Mouse (Mus musculus): ENCODE results near the gene Lcn5. TPM values are rescaled to one million over a fixed set of nuclear protein-coding genes. Genes with fewer than 3 reads are reported as not detected.

Gene Lcn5
- polyA plus RNA-seq, 1 experiment from 2014 or later: not detected

GRCm38 (mm10) chr2:25661245-25661970, 3.7 kb downstream of the Lcn5 start:
- no peaks in the 10 kb centered on the region for H3K36me3 ChIP-seq (ENCODE audit: control insufficient read depth, insufficient read depth)
- no peak overlapping the region for H3K9ac ChIP-seq (ENCODE audit: low read depth, low read length)
- no peaks in the 10 kb centered on the region for H3K4me1 ChIP-seq (ENCODE audit: control insufficient read depth, low read depth, low read length)
- H3K27ac ChIP-seq (ENCODE audit: low read length): no peak overlapping the region
- WGBS (ENCODE audit: insufficient replicate concordance): 60% methylated on average over 6 of the region's 6 CpGs
- H3K4me2 ChIP-seq (ENCODE audit: low read depth, low read length): no peak overlapping the region
- no peak overlapping the region for H3K4me3 ChIP-seq (ENCODE audit: low read depth, low read length)
- no peak for ATAC-seq (ENCODE audit: low read depth)
- no peaks in the 10 kb centered on the region for H3K27me3 ChIP-seq (ENCODE audit: control insufficient read depth, insufficient read depth, low read depth, low read length)
- no peaks in the 10 kb centered on the region for H3K9me3 ChIP-seq (replicated peaks; ENCODE audit: control insufficient read depth, low read length)

DNA sequence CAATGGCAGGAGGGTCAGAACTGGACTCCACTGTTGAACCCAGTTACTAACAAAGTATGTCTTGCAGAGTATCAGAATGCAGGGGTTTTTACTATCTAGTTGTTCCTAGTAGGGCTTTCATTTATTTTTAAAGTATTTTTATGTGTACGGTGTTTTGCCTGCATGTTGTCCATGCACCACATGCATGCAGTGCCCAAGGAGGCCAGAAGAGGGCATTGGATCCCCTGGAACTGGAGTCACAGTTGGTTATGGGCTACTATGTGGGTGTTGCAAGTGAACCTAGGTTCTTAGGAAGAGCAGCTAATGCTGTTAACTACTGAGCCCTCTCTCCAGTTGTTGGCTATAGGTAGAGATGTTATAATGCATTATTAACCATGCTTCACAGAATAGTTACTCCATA, 5.8 kb downstream of the Lcn5 start:
- H3K27ac ChIP-seq (ENCODE audit: low read length): no peak overlapping the region
- no peak overlapping the region for H3K9ac ChIP-seq (ENCODE audit: low read depth, low read length)
- no peaks in the 10 kb centered on the region for H3K36me3 ChIP-seq (ENCODE audit: control insufficient read depth, insufficient read depth)
- no peak overlapping the region for H3K4me3 ChIP-seq (ENCODE audit: low read depth, low read length)
- no peaks in the 10 kb centered on the region for H3K9me3 ChIP-seq (replicated peaks; ENCODE audit: control insufficient read depth, low read length)
- H3K27me3 ChIP-seq (ENCODE audit: control insufficient read depth, insufficient read depth, low read depth, low read length): no peaks in the 10 kb centered on the region
- no peak for ATAC-seq (ENCODE audit: low read depth)
- no peaks in the 10 kb centered on the region for H3K4me1 ChIP-seq (ENCODE audit: control insufficient read depth, low read depth, low read length)
- 50% methylated on average over 1 of the region's 1 CpGs for WGBS (ENCODE audit: insufficient replicate concordance)
- H3K4me2 ChIP-seq (ENCODE audit: low read depth, low read length): no peak overlapping the region

- Histone ChIP-seq H3K36me3 (ENCODE audit: control insufficient read depth, insufficient read depth) (no peaks in the 10 kb centered on the region), H3K9ac (ENCODE audit: low read depth, low read length) (no peak overlapping the region), H3K27ac (ENCODE audit: low read length) (no peak overlapping the region), H3K4me2 (ENCODE audit: low read depth, low read length) (no peak overlapping the region), H3K9me3 (replicated peaks; ENCODE audit: control insufficient read depth, low read length) (no peaks in the 10 kb centered on the region), H3K4me1 (ENCODE audit: control insufficient read depth, low read depth, low read length) (no peaks in the 10 kb centered on the region), H3K4me3 (ENCODE audit: low read depth, low read length) (no peak overlapping the region), H3K27me3 (ENCODE audit: control insufficient read depth, insufficient read depth, low read depth, low read length) (no peaks in the 10 kb centered on the region)
- no peak for ATAC-seq (ENCODE audit: low read depth)
- 69% methylated on average over 5 of the region's 5 CpGs for WGBS (ENCODE audit: insufficient replicate concordance)
These were observed 6.4 kb downstream of the Lcn5 start for GRCm38 (mm10) chr2:25664125-25664524.

DNA sequence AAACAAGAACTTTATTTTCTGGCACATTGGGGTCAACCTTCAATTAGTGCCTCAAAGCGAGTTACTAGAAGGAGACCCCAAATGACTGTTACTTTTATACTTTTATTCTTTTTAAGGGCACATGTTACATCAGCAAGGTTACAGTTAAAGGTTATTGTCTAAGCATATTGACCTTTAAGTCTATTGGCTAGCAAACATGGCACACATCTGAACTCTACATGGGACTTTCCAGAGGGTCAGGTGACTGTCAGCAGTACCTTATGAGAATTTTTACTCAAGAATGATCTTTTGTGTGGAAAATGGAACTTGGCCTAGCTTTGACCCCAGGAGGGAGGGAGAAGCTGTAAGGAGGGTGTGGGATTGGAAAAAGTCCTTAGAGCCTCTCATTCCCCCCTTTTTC, 8.8 kb downstream of the Lcn5 start:
- no peaks in the 10 kb centered on the region for H3K9me3 ChIP-seq (replicated peaks; ENCODE audit: control insufficient read depth, low read length)
- no peaks in the 10 kb centered on the region for H3K4me1 ChIP-seq (ENCODE audit: control insufficient read depth, low read depth, low read length)
- H3K36me3 ChIP-seq (ENCODE audit: control insufficient read depth, insufficient read depth): no peaks in the 10 kb centered on the region
- ATAC-seq (ENCODE audit: low read depth): no peak
- H3K27ac ChIP-seq (ENCODE audit: low read length): no peak overlapping the region
- no peak overlapping the region for H3K4me3 ChIP-seq (ENCODE audit: low read depth, low read length)
- H3K4me2 ChIP-seq (ENCODE audit: low read depth, low read length): no peak overlapping the region
- 33% methylated on average over 1 of the region's 1 CpGs for WGBS (ENCODE audit: insufficient replicate concordance)
- H3K27me3 ChIP-seq (ENCODE audit: control insufficient read depth, insufficient read depth, low read depth, low read length): no peaks in the 10 kb centered on the region
- no peak overlapping the region for H3K9ac ChIP-seq (ENCODE audit: low read depth, low read length)

GRCm38 (mm10) chr2:25676486-25676885, 18.7 kb downstream of the Lcn5 start, which contains the start of gene Lcn6:
Gene Lcn6 (plus strand): TSS chr2:25676786.
- no peak within 1 kb of the TSS for H3K9ac ChIP-seq (ENCODE audit: low read depth, low read length)
- H3K4me3 ChIP-seq (ENCODE audit: low read depth, low read length): no peak within 1 kb of the TSS
- H3K4me1 ChIP-seq (ENCODE audit: control insufficient read depth, low read depth, low read length): no peaks in the 10 kb centered on the region
- no peaks in the 10 kb centered on the region for H3K9me3 ChIP-seq (replicated peaks; ENCODE audit: control insufficient read depth, low read length)
- H3K27ac ChIP-seq (ENCODE audit: low read length): no peak within 1 kb of the TSS
- H3K27me3 ChIP-seq (ENCODE audit: control insufficient read depth, insufficient read depth, low read depth, low read length): no peaks in the 10 kb centered on the region
- no peak within 1 kb of the TSS for H3K4me2 ChIP-seq (ENCODE audit: low read depth, low read length)
- 57% methylated on average over 3 of the region's 3 CpGs for WGBS (ENCODE audit: insufficient replicate concordance)
- ATAC-seq (ENCODE audit: low read depth): no peak
- no peaks in the 10 kb centered on the region for H3K36me3 ChIP-seq (ENCODE audit: control insufficient read depth, insufficient read depth)

DNA sequence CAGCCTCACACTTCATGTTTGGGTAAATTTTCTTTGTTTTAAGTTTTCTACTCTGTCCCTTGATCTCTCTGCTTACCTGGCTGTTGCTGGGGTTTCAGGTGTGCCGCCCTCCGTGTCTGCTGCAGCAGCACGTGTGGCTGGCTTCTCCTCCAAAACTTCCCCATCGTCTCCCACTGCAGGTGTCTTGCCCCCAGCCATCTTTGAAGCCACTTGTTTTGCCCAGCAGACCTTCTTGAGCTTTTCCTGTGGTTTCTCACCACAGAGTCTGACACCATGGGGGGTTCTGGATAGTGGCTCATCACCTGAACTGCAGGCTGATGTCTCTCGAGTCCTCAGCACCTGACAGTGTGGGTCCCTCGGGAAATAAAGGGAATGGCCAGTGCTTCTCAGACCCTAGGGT, 21.8 kb downstream of the Lcn5 start:
- H3K27me3 ChIP-seq (ENCODE audit: control insufficient read depth, insufficient read depth, low read depth, low read length): no peaks in the 10 kb centered on the region
- H3K9ac ChIP-seq (ENCODE audit: low read depth, low read length): no peak overlapping the region
- no peak overlapping the region for H3K4me2 ChIP-seq (ENCODE audit: low read depth, low read length)
- no peak for ATAC-seq (ENCODE audit: low read depth)
- H3K4me1 ChIP-seq (ENCODE audit: control insufficient read depth, low read depth, low read length): no peaks in the 10 kb centered on the region
- no peak overlapping the region for H3K4me3 ChIP-seq (ENCODE audit: low read depth, low read length)
- WGBS (ENCODE audit: insufficient replicate concordance): 60% methylated on average over 6 of the region's 6 CpGs
- H3K36me3 ChIP-seq (ENCODE audit: control insufficient read depth, insufficient read depth): no peaks in the 10 kb centered on the region
- H3K27ac ChIP-seq (ENCODE audit: low read length): no peak overlapping the region
- no peaks in the 10 kb centered on the region for H3K9me3 ChIP-seq (replicated peaks; ENCODE audit: control insufficient read depth, low read length)

GRCm38 (mm10) chr2:25682426-25682825, 24.7 kb downstream of the Lcn5 start, which contains the start of gene Lcn10:
Gene Lcn10 (plus strand): TSS chr2:25682726.
- no peak for ATAC-seq (ENCODE audit: low read depth)
- Histone ChIP-seq H3K9me3 (replicated peaks; ENCODE audit: control insufficient read depth, low read length) (no peaks in the 10 kb centered on the region), H3K36me3 (ENCODE audit: control insufficient read depth, insufficient read depth) (no peaks in the 10 kb centered on the region), H3K27me3 (ENCODE audit: control insufficient read depth, insufficient read depth, low read depth, low read length) (no peaks in the 10 kb centered on the region), H3K4me1 (ENCODE audit: control insufficient read depth, low read depth, low read length) (no peaks in the 10 kb centered on the region), H3K9ac (ENCODE audit: low read depth, low read length) (no peak within 1 kb of the TSS), H3K4me3 (ENCODE audit: low read depth, low read length) (no peak within 1 kb of the TSS), H3K27ac (ENCODE audit: low read length) (no peak within 1 kb of the TSS), H3K4me2 (ENCODE audit: low read depth, low read length) (no peak within 1 kb of the TSS)
- 43% methylated on average over 2 of the region's 2 CpGs for WGBS (ENCODE audit: insufficient replicate concordance)

DNA sequence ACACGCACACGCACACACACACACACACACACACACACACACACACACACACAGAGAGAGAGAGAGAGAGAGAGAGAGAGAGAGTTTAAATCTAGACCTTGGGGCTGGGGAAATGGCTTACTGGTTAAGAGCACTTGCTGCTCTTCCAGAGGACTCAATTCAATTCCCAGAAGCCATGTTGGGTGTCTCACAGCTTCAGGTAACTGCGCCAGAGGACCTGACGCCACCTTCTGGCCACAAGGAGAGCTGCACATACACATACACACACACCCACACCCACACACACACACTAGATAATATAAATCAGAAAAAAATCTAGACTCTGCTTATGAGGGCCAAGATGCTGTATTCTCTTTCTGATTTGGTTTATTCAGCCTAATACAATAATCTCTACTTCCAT, 29.2 kb downstream of the Lcn5 start:
- Histone ChIP-seq H3K4me3 (ENCODE audit: low read depth, low read length) (no peak overlapping the region), H3K9ac (ENCODE audit: low read depth, low read length) (no peak overlapping the region), H3K9me3 (replicated peaks; ENCODE audit: control insufficient read depth, low read length) (no peaks in the 10 kb centered on the region), H3K27ac (ENCODE audit: low read length) (no peak overlapping the region), H3K4me2 (ENCODE audit: low read depth, low read length) (no peak overlapping the region), H3K27me3 (ENCODE audit: control insufficient read depth, insufficient read depth, low read depth, low read length) (no peaks in the 10 kb centered on the region), H3K36me3 (ENCODE audit: control insufficient read depth, insufficient read depth) (no peaks in the 10 kb centered on the region), H3K4me1 (ENCODE audit: control insufficient read depth, low read depth, low read length) (no peaks in the 10 kb centered on the region)
- 47% methylated on average over 3 of the region's 4 CpGs for WGBS (ENCODE audit: insufficient replicate concordance)
- no peak for ATAC-seq (ENCODE audit: low read depth)

DNA sequence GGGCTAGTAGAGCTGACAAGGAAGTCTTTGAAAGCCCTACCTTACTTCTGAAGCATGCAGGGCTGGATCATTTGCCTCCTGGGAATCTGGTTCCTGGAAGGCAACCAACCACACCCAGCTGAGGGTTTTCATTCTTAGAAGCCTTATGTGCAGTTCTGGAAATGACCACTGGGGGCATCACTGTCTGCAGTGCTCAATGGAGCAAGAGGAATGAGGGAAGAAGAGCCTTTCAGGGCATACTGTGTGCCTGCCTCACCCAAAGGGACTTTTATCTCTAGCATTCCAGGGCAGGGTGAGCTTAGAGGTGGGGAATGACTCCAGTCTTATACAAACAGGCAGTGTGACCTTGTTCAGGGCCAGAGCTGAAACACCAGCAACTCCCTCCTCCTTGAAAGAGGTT, 36.9 kb downstream of the Lcn5 start:
- Histone ChIP-seq H3K4me3 (ENCODE audit: low read depth, low read length) (no peak overlapping the region), H3K4me1 (ENCODE audit: control insufficient read depth, low read depth, low read length) (no peaks in the 10 kb centered on the region), H3K9ac (ENCODE audit: low read depth, low read length) (no peak overlapping the region), H3K4me2 (ENCODE audit: low read depth, low read length) (no peak overlapping the region), H3K27ac (ENCODE audit: low read length) (no peak overlapping the region), H3K9me3 (replicated peaks; ENCODE audit: control insufficient read depth, low read length) (no peaks in the 10 kb centered on the region), H3K36me3 (ENCODE audit: control insufficient read depth, insufficient read depth) (no peaks in the 10 kb centered on the region), H3K27me3 (ENCODE audit: control insufficient read depth, insufficient read depth, low read depth, low read length) (no peaks in the 10 kb centered on the region)
- ATAC-seq (ENCODE audit: low read depth): no peak
